Comparison of ENCODE assay signal across 18 mouse cellular contexts in the genomic region with DNA sequence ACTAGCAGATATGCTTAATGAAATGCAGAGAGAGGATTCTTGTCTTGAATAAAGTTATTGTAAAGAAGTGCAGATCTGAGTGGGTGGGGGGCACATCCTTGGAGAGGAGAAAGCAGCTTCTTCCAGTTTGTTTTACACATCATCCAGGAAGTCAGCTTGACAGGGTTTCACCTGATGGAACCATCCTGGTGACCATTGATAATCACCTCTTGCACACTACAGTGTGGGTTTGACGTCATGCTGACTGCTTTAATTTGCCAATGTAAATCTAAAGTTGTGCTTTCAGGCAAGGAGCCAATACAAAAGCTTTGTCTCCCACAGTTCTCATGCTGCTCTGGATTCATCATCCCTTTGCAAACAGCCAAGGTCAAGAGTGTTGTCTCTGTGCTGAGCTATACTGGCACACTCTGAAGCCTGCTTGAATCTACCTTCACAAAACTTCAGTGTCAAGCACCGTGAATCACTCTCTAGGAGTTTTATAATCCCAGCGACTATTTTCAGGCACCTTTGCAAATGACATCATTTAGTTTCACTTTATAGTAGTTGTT.
"Had no signal": no experiment of that assay in that cellular context is flagged by ENCODE, and none has a peak within 500 bp of the region (broad histone marks: within the 10 kb centered on the region; RNA-seq: fewer than 3 reads in every experiment).

No protein-coding gene starts in this region.

- DNase-seq: kidney, postnatal 10 days; kidney, postnatal 36 days; layer of hippocampus, postnatal 36 days; liver, embryonic 13.5 days; lung, adult 2 months; lung, postnatal 14 days; lung, postnatal 4 days; right cerebral cortex, adult 18-20 months; right cerebral cortex, postnatal 14 days; spleen, adult 18-20 months; thymus, postnatal 25 days had no signal

- H3K9ac ChIP-seq: kidney, embryonic 15.5 days; liver, embryonic 13.5 days; midbrain, embryonic 15.5 days; neural tube, embryonic 15.5 days; stomach, embryonic 15.5 days had no signal

- H3K27me3 ChIP-seq: kidney, embryonic 15.5 days; liver, embryonic 13.5 days; midbrain, embryonic 15.5 days; neural tube, embryonic 15.5 days; stomach, embryonic 15.5 days had no signal

- H3K36me3 ChIP-seq: kidney, embryonic 15.5 days; liver, embryonic 13.5 days; midbrain, embryonic 15.5 days; neural tube, embryonic 15.5 days; stomach, embryonic 15.5 days had no signal

- H3K9me3 ChIP-seq: kidney, embryonic 15.5 days; liver, embryonic 13.5 days; midbrain, embryonic 15.5 days; neural tube, embryonic 15.5 days; stomach, embryonic 15.5 days had no signal

- H3K4me3 ChIP-seq: kidney, embryonic 15.5 days; left cerebral cortex, adult 2 months; liver, embryonic 13.5 days; midbrain, embryonic 15.5 days; myocyte; neural tube, embryonic 15.5 days; stomach, embryonic 15.5 days had no signal

- ATAC-seq: midbrain, embryonic 15.5 days had no signal

- H3K27ac ChIP-seq: kidney, embryonic 15.5 days; left cerebral cortex, adult 2 months; liver, embryonic 13.5 days; midbrain, embryonic 15.5 days; neural tube, embryonic 15.5 days; stomach, embryonic 15.5 days had no signal

- H3K4me1 ChIP-seq: kidney, embryonic 15.5 days; liver, embryonic 13.5 days; midbrain, embryonic 15.5 days; neural tube, embryonic 15.5 days; stomach, embryonic 15.5 days had no signal

- H3K4me2 ChIP-seq: kidney, embryonic 15.5 days; liver, embryonic 13.5 days; midbrain, embryonic 11.5 days; midbrain, embryonic 15.5 days; neural tube, embryonic 15.5 days; stomach, embryonic 15.5 days had no signal
